Mouse (Mus musculus) midbrain, postnatal 0 days (tissue): ENCODE data around the gene Syde2. TPM values are rescaled to one million over a fixed set of nuclear protein-coding genes. Genes with fewer than 3 reads are reported as not detected.

Experiments used
- ATAC-seq: fragments of 200-750 bp; cut with Nextera tagmentation; 2 replicates; pipeline ENCODE4 v1.8.0; 2017; ENCODE audit warnings: moderate number of reproducible peaks, mild to moderate bottlenecking, moderate TSS enrichment, moderate library complexity; ENCODE audit not compliant: low FRiP score
- DNase-seq: peaks from one replicate; pipeline ENCODE4 v3.0.0-alpha.2; 2015; ENCODE audit warnings: low spot score
- H3K27ac ChIP-seq: fragments of 300-500 bp; sonication (generic); 2 replicates; pipeline ENCODE4 v1.5.1; 2014; ENCODE audit warnings: low read depth, mild to moderate bottlenecking, low read length, mixed read lengths
- H3K27me3 ChIP-seq: fragments of 300-500 bp; sonication (generic); 2 replicates; pipeline ENCODE4 v1.6.1; 2014; ENCODE audit warnings: low read length, control low read depth, mixed read lengths; ENCODE audit not compliant: insufficient read depth
- H3K36me3 ChIP-seq: fragments of 300-500 bp; sonication (generic); 2 replicates; pipeline ENCODE4 v1.6.1; 2014; ENCODE audit warnings: low read length, control low read depth, mixed read lengths; ENCODE audit not compliant: insufficient read depth
- H3K4me1 ChIP-seq: fragments of 300-500 bp; sonication (generic); 2 replicates; pipeline ENCODE4 v1.6.1; 2014; ENCODE audit warnings: mild to moderate bottlenecking, control low read depth, antibody characterized with exemption, low read length, mixed read lengths; ENCODE audit not compliant: insufficient read depth
- H3K4me2 ChIP-seq: fragments of 300-500 bp; sonication (generic); 2 replicates; pipeline ENCODE4 v1.6.1; 2014; ENCODE audit warnings: low read depth, mild to moderate bottlenecking, low read length, mixed read lengths; ENCODE audit not compliant: poor library complexity, severe bottlenecking
- H3K4me3 ChIP-seq: fragments of 300-500 bp; sonication (generic); 2 replicates; pipeline ENCODE4 v1.5.1; 2014; ENCODE audit warnings: low read depth, mild to moderate bottlenecking, low read length, moderate library complexity
- H3K9ac ChIP-seq: fragments of 300-500 bp; sonication (generic); replicated peaks from 2 replicates; pipeline ENCODE4 v1.6.1; 2014; ENCODE audit warnings: mild to moderate bottlenecking, low read length, moderate library complexity, mixed read lengths; ENCODE audit not compliant: poor library complexity, severe bottlenecking
- H3K9me3 ChIP-seq: fragments of 300-500 bp; sonication (generic); 2 replicates; pipeline ENCODE4 v1.6.1; 2016; ENCODE audit warnings: low read length, control low read depth
- CTCF ChIP-seq: IDR thresholded peaks from 2 replicates; pipeline ENCODE4 v1.5.1; 2016; ENCODE audit warnings: antibody characterized with exemption, mild to moderate bottlenecking
- WGBS: fragments of 180-500 bp; shearing (Covaris S2); extraction: QIAGEN DNeasy Blood & Tissue Kit; methylation state at CpG from one replicate; pipeline ENCODE4 v1.1.7; 2014; 5-methylcytosine and 5-hydroxymethylcytosine counted together
- polyA plus RNA-seq: library from polyadenylated mRNA; unstranded; fragments of >200 nt; fragmentation: Nextera tagmentation; extraction: Ambion mirVana; gene quantifications from 2 replicates; pipeline ENCODE4 v1.2.1, GENCODE M21; 2015
- total RNA-seq: library from RNA; depleted of rRNA; stranded (reverse); fragments of >200 nt; gene quantifications from 2 replicates; pipeline ENCODE4 v1.2.3, GENCODE M21; 2014

The Syde2 gene
- total and polyA plus RNA-seq, 2 experiments from 2014 or later, result 0.32 to 4.2 TPM

DNA sequence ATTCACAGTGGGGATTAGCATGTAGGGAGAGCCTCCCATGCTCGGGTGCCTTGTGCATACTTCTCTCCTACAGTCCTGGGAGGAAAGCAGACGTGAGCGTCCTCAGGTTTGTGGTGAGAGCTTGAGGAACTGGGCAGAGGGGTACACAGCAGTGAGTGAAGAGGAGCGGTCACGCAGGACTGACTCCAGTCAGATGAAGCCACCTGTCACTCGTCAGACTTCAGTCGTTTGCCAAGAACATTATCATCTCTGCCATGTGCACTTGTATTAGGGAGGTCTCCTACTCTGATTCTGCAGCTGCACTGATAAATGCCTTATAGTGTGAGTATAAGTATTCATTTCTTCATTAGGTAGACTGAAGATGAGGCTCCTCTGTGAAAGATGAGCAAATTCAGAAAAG is 43.3 kb upstream of the Syde2 start:
- no peak for DNase-seq
- H3K27ac ChIP-seq, result no peak overlapping the region
- H3K9me3 ChIP-seq, result no peaks in the 10 kb centered on the region
- no peaks in the 10 kb centered on the region for H3K27me3 ChIP-seq
- 80% methylated on average over 7 of the region's 7 CpGs for WGBS
- H3K9ac ChIP-seq, result no peak overlapping the region
- no peak for TF ChIP-seq CTCF
- H3K36me3 ChIP-seq, result peaks cover 4% of the 10 kb centered on the region
- no peak overlapping the region for H3K4me3 ChIP-seq
- H3K4me2 ChIP-seq, result no peak overlapping the region
- no peak for ATAC-seq
- H3K4me1 ChIP-seq, result peaks cover 4% of the 10 kb centered on the region; the same call in 1 of the 2 replicates

DNA sequence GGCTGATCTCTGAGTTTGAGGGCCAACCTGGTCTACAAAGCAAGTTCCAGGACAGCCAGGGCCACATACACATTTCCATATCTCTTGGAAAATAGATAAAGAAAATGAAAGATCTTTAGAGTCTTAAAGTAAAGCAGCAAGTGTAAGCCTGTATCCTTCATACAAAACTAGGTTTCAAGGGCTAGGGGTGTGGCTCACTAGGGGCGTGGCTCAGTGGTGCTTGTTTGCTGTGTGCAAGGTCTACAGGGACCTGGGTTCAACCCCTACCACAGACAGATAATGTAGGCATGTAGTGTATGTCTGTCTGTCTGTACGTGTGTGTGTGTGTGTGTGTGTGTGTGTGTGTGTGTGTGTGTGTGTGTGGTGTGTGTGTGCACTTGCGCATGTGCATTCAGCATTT is 41.8 kb upstream of the Syde2 start:
- Histone ChIP-seq H3K9me3 (no peaks in the 10 kb centered on the region), H3K27ac (no peak overlapping the region), H3K4me1 (no peaks in the 10 kb centered on the region), H3K9ac (no peak overlapping the region), H3K27me3 (no peaks in the 10 kb centered on the region), H3K36me3 (peaks cover 4% of the 10 kb centered on the region), H3K4me2 (no peak overlapping the region), H3K4me3 (no peak overlapping the region)
- WGBS, result 94% methylated on average over 3 of the region's 3 CpGs
- ATAC-seq, result no peak
- no peak for TF ChIP-seq CTCF
- DNase-seq, result no peak

GRCm38 (mm10) chr3:145946654-145947053 is 41.0 kb upstream of the Syde2 start:
- Histone ChIP-seq H3K27me3 (no peaks in the 10 kb centered on the region), H3K9me3 (no peaks in the 10 kb centered on the region), H3K4me3 (no peak overlapping the region), H3K27ac (no peak overlapping the region), H3K9ac (no peak overlapping the region), H3K4me2 (no peak overlapping the region), H3K4me1 (no peaks in the 10 kb centered on the region), H3K36me3 (peaks cover 4% of the 10 kb centered on the region)
- no peak for DNase-seq
- WGBS, result 64% methylated on average over 2 of the region's 2 CpGs
- no peak for TF ChIP-seq CTCF
- ATAC-seq, result no peak

DNA sequence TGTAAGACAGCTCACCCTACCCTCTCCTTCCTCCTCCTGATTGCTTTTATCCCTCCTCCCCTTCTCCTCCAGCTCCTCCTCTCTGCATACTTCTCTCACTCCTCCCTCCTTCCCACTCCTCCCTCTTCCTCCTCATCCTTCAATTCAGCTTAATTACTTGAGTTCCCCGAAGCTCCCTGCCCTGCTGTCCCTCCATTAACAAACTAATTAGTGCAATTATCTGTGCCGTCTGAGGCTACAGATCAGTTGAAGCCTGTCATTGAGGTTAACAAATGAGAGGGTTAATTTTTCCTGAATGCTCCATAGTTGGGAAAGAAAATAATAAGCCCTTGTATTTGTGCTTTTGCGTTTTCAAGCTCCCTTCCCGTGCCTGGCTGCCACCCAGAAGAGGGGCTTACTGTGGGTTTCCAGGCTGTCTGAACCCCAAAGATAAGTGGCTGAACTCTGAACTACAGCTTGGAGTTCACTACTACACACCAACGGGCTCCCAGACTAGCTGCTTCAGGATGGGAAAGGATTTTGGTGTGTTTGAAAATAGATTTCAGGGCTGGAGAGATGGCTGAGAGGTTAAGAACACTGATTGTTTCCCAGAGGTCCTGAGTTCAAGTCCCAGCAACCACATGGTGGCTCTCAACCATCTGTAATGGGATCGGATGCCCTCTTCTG is 40.0 kb upstream of the Syde2 start:
- ATAC-seq, result no peak

DNA sequence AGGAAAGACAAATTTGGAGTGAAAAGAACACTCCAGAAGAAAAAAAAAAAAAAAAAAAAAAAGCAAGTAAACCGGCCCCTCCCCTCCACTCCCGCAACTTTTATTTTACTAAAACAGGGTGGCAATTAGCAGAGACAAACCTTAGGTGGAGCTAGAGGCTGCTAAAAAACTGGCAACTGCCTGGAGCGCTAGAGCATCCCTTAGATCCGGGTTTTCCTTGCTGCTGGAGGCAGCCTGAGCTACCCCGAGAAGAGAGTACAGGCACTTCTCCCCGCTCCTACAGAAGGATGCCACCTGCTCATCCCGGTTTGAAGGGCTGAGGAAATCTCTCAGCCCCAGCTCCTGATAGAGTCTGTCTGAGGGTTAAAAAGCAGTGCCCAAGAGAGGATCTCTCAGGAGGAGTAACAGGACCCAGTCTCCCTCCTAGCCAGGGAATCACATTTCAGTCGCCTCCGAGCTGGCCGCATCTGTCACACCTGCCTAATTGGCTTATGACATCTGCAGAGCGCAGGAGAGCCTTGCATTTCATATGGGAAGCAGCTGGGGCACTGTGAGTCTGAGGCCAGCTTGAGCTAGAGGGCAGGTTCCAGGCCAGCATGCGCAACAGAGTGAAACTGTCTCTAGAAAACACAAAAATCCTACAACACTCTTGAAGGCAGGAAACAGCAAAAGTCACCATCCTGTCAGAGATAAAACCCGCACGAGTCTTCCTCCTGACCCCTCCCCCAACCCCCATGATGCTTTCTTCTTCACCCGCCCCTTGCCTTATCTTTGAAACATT is 37.4 kb upstream of the Syde2 start:
- peak; percentile 79 for TF ChIP-seq CTCF
- H3K9ac ChIP-seq, result no peak overlapping the region

More for the DNA sequence above, 40.0 kb upstream of the Syde2 start:
- no peaks in the 10 kb centered on the region for H3K9me3 ChIP-seq
- no peak overlapping the region for H3K4me2 ChIP-seq
- H3K4me1 ChIP-seq, result no peaks in the 10 kb centered on the region
- no peak overlapping the region for H3K27ac ChIP-seq
- no peak for TF ChIP-seq CTCF
- H3K9ac ChIP-seq, result no peak overlapping the region
- no peak overlapping the region for H3K4me3 ChIP-seq
- 47% methylated on average over 6 of the region's 6 CpGs for WGBS
- DNase-seq, result no peak
- H3K36me3 ChIP-seq, result peaks cover 4% of the 10 kb centered on the region
- no peaks in the 10 kb centered on the region for H3K27me3 ChIP-seq

GRCm38 (mm10) chr3:145950815-145951130 is 36.9 kb upstream of the Syde2 start:
- Histone ChIP-seq H3K36me3 (no peaks in the 10 kb centered on the region), H3K27ac (no peak overlapping the region), H3K27me3 (no peaks in the 10 kb centered on the region), H3K4me1 (no peaks in the 10 kb centered on the region), H3K4me2 (no peak overlapping the region), H3K9ac (no peak overlapping the region), H3K4me3 (no peak overlapping the region), H3K9me3 (no peaks in the 10 kb centered on the region)
- no peak for TF ChIP-seq CTCF
- ATAC-seq (no peak), DNase-seq (no peak)
- 51% methylated on average over 5 of the region's 5 CpGs for WGBS

More for the DNA sequence above, 37.4 kb upstream of the Syde2 start:
- Histone ChIP-seq H3K27ac (no peak overlapping the region), H3K4me3 (no peak overlapping the region), H3K4me1 (no peaks in the 10 kb centered on the region), H3K4me2 (peak overlapping the region; percentile 32), H3K36me3 (no peaks in the 10 kb centered on the region), H3K27me3 (no peaks in the 10 kb centered on the region), H3K9me3 (no peaks in the 10 kb centered on the region)
- ATAC-seq, result peak; percentile 88
- WGBS, result 7% methylated on average over 15 of the region's 15 CpGs
- DNase-seq, result peak; percentile 89
